Mouse (Mus musculus) layer of hippocampus, postnatal 14 days (tissue): Measurements from ENCODE around the gene Mef2b. TPM values are rescaled to one million over a fixed set of nuclear protein-coding genes. Genes with fewer than 3 reads are reported as not detected.

Experiments used
- DNase-seq, 2 experiments: peaks; one replicate each; pipeline ENCODE4 v3.0.0; 2021 to 2022; ENCODE audit warnings: low spot score in 2 of 2, mixed read lengths in 1 of 2
- total RNA-seq, 2 experiments: library from RNA; stranded (reverse); gene quantifications; 2 replicates each; pipeline ENCODE4 v1.2.3; 2021

The Mef2b gene
- total RNA-seq, 2 experiments from 2014 or later = 0.29 to 0.41 TPM

DNA sequence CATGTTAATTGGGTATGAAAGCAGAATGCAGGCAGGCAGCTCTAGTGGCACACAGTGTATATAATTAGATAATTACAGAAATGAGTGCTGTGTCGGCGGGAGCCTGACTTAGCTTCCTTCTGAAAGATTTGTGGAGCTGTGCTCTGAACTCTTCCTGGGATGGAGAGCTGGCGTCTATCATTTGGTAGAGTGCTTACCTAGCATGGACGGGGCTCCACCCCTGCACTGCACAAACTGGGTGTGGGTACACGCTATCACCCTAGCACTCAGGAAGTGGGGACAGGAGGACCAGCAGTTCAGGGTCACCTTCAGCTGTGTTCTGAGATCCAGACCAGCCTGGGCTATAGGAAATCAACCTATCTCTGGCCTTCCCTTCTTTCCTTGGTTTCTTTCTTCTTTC, 33.8 kb downstream of the Mef2b start:
- DNase-seq = no peak

DNA sequence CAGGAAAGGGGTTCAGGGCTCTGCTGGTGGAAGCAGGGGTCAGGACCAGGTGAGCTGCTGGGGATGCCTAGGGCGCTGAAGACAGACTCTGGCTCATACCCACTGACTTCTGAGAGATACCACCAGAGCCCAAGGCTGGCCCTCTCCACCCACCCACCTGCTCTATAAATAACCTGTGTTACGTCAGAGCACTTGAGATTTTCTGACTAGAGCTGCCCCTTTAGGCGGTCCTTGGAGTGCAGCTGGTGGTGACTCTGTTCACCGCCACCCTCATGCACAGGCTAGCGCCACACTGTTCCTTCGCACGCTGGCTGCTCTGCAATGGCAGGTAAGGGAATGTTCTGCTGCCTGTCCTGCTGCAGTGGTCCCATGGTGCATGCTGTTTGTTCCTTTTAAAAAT, 34.6 kb downstream of the Mef2b start:
- no peak for DNase-seq

DNA sequence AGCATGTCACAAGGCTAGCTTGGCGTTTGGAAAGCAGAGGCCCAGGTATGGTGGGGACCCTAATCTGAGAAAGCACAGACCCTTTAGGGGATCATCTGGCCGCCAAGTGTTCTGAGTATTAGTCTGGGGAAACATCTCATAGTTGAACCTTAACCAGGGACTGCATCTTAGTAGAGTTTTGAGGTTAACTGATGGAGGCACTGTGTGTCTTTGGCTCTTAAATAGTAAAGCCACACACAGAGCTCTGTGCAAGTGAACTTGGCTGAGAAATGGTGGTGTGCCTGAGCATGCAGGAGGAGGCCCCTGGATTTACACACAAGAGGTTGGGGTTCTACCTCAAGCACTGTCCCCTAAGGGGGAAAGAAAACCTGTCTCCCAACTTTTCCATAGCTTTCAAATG, 38.7 kb downstream of the Mef2b start:
- DNase-seq = no peak

DNA sequence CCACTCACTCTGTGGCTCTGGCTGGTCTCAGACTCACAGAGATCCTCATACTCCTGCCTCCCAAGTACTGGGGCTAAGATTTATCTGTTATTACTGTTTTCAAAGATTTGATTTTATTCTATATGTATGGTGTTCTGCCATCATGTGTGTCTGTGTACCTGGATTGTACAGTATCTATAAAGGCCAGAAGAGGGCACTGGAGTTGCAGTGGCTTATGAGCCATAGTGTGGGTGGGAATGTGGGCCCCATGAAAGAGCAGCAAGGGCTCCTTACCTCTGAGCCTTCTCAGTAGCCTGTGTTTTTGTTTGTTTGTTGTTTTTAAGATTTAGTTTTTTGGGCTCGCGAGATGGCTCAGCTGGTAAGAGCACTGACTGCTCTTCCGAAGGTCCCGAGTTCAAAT, 39.6 kb downstream of the Mef2b start:
- no peak for DNase-seq

DNA sequence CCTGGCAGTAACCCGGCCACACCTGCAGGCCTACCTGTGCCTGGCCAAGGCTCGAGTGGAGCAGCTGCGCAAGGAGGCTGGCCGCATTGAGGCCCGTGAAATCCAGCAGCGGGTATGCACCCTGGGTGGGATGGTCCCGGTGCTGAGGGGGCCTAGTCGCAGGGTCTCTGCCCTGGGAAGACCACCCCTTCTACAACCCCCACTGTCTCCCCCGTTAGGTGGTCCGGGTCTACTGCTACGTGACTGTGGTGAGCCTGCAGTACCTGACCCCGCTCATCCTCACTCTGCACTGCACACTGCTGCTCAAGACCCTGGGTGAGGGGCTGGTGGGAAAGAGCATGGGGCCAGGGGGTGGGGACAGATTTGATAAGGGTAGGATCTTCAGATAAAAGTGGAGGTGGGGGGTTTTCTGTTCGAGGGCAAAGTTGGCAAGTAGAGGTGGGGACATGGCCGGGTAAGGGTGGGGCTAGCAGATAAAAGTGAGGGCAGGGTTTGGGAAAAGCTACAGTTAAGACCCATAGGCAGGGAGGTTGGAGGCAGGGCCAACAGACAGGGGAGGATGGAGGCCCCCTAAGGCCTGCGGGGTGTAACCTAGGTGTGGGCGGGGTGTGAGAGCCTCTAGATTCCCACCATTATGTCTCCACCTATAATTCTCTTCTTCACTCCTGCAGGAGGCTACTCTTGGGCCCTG, 41.8 kb downstream of the Mef2b start:
- no peak for DNase-seq

DNA sequence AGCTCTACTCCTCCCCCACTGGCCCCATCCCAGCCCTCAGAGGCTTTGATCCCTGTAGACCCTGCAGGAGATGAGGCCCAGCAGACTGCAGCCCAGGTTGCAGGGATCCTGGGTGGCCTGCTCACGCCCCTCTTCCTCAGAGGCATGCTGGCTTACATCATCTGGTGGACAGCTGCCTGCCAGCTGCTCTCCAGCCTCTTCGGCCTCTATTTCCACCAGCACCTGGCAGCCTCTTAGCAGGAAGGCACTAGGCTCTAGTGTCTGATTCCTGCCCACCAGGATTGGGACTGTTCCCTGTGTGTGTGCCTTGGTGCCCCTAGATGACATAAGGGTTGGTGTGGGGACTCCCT, 42.4 kb downstream of the Mef2b start:
- DNase-seq = no peak

DNA sequence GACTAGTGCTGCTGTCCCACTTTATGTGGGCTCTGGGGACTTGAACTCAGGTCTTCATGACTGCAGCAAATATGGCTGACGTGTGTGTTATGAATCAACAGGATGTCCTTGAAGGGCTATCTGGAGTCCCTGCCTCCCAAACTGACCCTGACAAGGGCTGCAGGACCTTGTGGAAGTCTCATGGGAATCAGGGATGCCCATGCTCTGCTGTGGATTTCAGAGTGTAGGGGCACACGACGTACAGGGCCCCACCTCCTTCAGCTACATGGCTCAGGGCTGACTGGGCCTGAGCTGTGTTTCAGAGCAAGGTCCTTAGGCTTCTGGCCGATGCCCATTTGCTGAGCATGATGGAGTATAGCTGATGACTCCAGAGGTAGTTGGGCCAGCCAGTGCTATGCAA, 43.7 kb downstream of the Mef2b start:
- DNase-seq = no peak

DNA sequence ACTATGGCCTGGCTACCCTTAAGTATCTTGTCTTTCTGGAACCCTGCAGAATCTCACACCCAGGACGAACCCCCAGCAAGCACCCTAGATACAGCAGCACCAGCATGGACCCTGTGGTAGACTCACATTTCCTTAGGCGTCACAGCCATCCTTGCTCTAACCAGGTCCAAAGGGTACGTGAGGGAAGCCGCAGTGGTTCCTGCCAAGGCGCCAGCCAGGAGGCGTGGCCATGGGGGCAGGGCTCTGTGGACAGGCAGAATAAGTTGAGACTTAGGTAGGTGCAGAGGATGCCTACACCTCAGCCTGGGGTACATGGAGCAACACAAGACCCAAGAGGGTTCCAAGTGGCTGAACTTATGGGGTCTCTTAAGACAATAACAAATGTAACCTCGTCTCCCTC, 49.2 kb downstream of the Mef2b start:
- no peak for DNase-seq

DNA sequence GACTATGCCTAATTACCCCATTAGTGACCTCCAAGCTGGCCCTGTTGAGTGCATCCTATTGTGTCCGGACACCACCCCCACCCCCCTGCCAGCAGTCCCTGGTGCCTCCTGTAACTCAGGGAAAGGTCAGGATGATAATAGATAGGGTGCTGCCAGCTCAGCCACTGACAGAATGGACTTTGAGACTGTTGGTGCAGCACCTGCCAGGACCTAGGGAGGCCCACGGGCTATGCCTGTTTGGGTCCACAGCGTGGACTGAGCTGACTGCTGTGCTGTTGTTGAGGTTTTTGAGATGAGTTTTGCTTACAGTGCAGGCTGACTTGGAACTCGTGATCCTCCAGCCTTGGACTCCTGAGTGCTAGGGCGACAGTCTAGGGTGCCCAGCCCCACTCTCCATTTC, 53.7 kb downstream of the Mef2b start:
- no peak for DNase-seq

DNA sequence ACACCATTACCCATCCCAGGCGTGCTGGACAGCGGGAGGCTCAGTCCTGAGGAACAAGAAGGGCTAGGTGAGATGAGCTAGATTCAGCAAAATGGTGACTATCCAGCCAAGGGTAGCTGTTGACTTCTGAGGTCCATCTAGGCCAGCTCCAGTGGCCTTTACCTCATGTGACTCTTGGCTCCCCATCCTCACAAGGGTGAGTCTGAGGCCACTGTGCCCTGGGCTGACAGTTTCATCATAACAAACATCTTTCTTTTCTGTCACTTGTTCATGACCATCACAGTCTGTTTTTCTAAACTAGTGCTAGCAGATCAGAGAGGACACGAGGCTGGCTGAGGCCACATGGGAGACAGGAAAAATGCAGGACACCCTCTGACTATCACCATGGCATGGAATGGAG, 54.7 kb downstream of the Mef2b start:
- DNase-seq = no peak

DNA sequence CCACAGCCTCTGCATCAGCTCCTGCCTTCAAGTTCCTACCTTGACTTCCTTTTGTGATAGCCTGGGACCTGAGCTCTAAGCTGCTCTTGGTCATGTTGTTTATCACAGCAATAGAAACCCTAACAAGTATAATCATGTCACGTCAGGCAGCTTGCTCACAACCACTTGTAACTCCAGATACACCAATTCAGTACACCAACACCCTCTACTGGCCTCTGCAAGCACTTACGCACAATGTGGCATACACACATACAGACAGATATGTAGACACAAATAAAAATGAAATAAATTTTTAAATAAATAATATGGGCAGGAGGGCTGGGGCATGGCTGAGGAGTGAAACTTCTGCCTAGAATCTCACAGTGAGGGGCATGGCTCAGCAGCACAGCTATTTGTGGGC, 56.3 kb downstream of the Mef2b start:
- DNase-seq = no peak

DNA sequence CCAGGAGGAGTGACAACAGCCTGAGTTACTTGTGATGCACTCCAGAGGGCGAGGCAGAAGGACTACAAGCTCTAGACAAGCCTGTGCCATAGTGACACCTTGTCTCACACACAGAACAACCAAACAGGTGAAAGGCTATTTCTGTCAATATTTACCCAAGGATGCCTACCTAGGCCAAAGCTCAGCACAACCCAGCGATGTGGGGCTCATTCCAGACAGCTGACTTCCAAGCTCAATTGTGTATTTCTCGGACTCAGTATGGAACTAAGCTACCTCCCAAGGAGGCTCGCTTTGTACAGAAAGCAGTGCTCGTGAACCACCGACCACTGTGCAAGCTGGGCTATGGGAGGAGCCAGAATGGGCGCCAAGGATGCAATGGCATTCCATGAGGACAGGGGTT, 58.1 kb downstream of the Mef2b start:
- no peak for DNase-seq

DNA sequence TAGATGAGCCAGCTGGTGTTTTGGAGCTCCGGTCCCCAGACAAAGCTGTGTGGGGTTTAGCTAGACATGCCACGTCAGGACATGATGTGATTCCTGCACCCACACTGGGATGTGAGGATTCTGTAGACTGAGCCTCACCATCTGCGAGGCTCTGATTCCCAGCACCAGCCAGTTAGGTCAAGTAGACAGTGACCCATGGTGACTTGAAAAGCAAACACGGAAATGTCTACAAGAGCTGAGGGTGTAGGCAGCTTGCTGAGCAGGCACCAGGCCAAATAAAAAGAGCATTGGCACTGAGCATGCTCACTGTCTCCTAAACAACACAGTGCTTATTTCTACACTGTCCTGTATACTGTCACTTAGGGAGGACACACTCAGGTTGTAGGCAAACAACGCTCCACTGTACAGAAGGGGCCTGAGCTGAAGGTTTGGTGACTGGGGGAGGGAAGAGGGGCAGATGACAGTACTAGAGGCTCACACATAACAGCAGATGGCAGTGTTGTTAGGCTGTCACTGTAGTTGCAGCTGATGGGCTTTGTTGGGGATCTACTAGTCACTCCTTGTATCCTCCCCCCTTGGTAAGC, 60.7 kb downstream of the Mef2b start:
- peak; percentile 72 to 75 for DNase-seq

DNA sequence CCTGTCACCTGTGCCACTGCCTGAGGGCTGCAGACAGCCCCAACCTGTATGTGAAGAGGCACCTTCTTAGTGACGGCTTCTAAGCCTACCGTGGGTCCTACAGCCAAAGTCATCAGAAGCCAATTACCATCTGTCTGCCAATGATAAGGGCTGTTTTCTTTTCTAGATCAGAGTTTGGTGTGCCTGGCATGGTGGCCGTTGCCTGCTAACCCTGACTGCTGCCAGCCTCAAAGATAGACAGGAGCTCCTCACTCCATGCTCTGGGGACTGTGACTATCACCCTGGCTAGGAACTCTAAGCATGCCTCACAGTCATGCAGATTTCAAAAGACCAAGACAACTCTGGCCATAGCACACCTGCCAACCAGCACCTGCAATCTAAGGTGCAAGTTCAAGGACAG, 61.9 kb downstream of the Mef2b start:
- no peak for DNase-seq

DNA sequence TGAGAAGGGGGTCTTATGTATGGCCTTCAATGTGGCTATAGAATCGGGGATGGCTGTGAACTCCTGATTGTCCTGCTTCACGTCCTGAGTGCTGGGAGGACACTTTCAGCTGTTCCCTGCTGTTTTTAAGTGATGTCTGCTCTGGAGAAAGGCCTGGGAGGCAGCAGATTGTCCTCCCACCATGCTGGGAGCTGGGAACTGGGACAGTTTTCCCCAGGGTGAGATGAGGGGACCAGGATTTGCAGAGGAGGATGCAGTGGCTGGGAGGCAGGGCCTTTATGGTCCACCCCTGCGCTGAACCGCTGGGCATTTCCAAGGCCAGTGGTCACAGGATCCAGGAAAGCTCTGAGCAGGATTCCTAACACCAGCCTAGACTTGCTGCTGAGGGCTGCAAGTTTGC, 63.6 kb downstream of the Mef2b start:
- DNase-seq = no peak

DNA sequence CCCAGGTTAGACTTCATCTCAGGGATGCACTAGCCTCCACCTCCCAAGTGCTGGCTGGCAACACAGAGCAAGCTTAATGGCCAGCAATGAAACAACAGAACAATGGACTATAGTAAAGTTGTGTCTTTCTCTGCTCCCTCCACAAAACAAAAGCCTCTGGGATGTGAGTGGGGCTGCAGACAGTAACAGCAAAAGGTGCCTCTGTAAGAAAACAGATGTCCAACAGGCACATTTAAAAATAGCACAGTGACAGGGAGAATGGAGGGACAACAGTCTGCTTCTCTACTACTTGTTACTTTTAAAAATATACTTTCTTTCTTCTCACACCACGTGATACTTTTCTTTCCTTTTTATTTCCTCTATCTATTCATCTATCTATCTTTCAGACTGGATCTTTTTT, 65.2 kb downstream of the Mef2b start:
- no peak for DNase-seq

DNA sequence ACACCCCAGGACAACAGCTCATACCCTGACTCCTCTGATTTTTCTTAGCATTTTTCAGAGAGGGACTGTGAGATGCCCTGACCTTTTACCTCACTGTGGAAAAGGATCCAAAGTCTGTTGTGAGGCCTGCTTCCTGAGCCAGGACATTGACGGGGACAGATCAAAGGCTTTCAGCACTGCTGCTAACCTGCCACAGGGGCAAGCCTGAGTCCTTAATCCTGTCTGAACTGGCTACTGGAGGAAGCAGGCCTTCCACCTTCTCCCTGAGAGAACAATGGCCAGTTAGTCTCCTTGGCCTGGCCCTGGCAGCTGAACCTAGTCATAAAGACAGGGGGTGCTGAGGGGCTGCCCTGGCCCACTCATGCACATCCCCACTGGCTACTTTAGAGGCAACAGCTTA, 68.6 kb downstream of the Mef2b start:
- no peak for DNase-seq

DNA sequence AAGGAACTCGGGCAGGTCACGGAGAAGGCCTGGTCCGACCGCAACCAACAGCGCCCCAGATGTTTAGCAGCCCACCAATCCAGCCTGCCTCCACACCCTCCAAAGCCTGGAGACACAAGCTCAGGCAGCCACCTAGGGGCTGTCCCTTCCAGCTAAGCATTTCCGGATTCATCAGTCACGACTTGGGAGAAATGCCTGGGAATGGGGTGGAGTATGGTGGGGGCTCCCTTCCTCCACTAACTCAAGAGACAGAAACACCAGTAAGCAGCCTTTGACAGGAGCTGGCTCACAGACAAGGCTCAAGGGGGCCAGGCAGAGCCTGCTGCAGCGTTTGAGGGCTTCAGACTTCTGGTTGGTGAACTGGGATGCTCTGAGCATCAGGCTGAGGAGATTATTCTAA, 71.0 kb downstream of the Mef2b start:
- no peak for DNase-seq

DNA sequence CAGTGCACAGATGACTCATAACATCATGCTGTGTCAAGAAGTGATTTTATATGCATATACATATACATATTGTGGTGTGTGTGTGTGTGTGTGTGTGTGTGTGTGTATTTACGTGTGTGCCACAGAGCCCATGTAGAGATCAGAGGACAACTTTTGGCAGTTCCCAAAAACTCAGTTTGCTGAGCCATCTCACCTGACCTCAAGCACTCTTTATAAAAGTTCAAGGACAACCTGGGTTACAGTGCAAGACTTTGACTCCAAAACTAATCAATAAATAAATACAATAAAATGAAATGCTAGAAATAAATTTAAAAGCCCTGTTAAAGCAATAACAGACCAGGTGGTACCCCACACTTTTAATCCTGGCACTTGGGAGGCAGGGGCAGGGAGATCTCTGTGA, 71.8 kb downstream of the Mef2b start:
- no peak for DNase-seq

DNA sequence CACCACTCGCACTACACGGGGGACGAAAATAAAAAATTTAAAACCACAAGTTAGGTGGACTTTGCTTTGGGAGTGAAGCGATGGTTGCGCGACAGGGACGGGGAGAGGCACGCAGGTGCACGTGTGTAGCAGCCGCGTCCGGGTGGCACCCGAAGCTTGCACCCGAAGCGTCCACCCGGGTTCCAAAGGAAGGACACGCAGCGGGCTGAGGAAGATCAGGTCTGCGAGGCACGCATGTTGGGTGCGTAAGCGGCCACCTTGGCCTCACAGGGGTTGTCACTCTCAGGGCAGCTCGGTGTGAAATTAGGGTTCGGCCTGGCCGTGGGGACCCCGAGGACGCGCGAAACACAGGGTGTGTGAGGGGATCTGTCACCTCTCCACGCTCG, 72.2 kb downstream of the Mef2b start:
- DNase-seq = peak in 1 of 2 experiments; percentile 46

DNA sequence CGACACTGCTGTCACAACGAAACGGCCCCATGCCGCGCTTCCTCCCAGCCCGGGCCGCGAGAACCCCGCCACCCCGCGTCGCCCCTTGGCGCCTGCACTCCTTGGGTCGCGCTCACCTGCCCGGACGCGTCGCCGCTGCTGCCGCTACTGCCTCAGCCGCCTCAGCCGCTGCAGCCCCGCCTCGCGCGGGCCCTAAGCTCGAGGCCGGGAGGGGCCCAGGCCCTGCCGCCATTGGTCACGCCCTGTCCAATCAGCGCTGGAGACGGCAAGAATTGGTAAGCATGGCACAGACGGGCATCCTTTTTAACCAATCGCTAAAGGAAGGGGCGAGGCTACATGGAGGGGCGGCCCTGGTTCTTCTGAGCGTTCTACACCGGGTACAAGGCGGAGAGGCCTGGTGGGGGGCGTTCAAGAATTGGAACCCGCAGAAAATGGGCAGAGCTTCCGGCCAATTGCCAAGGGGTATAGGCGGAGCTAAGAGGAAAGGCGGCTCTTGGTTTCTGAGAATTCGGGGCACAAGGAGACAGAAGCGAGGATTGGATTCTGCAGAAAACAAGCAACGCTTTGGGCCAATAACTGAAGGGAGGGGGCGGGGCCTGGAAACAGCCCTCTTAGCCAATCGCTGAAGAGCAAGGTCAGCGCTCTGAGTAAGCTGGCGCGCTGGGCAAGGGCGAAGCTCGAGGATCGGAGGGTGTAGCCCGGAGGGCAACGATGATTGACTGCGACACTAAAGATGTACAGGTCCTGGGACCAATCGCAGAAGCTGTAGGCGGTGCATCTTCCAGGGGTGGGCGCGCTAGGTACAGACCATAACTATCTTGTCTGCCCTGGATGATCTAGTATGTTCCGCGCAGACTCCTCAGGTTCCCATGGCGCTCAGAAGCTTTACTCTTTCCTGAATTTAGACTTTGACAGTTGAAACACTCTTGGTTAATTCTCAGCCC, 72.9 kb downstream of the Mef2b start, which contains the start of gene Slc25a42:
Slc25a42 (minus strand) TSS at position 194 of the 944 bp plus-strand sequence.
- DNase-seq = peak; percentile 97 to 99

DNA sequence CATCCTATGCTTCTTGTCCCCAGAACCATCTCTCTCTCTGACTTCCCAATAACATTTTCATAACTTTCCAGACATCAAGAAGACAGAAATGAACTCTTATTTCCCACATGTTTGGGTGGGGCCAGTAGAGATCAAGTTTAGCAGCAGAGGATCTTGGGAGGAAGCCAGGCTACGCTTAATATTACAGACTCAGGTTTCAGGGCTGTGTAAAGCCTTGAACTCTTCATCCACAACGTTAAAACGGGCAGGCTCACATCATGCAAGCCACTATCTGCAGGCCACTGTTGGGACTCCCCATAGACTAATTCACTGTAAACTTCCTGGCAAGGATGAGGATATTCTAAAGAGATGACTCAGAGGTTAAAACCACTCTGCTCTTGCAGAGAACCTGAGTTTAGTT, 74.9 kb downstream of the Mef2b start:
- no peak for DNase-seq
